Mouse (Mus musculus): ENCODE results near the gene Rab36. TPM values are rescaled to one million over a fixed set of nuclear protein-coding genes. Genes with fewer than 3 reads are reported as not detected.

The Rab36 gene
- polyA plus RNA-seq, 1 experiment, result 1.4 TPM

DNA sequence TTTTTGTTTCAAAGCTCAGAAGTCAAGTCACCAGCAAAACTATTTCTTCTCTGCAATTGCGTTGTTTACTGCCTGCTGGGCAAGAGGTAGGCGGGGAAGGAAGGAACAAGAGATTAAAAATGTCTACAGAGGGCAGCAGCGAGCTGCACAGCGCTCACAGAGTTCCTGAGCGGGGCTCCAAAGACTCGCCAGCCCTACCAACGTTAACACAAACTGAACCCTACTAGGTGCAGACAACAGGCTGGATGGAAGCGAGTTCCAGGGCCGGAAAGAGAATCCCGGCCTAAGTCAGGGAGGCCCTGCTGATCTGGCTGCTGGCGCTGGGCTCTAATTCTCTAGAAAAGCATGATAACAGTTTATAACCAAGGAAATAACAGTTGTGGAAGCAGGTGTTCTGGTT, 22.5 kb downstream of the Rab36 start:
- WGBS, result 3% methylated on average over 11 of the region's 11 CpGs
- Histone ChIP-seq H3K27ac (ENCODE audit: control insufficient read depth, insufficient read depth, low read length) (no peak overlapping the region), H3K27me3 (ENCODE audit: control insufficient read depth, insufficient read depth, low read length) (peaks cover 5% of the 10 kb centered on the region; the same call in 1 of the 2 replicates), H3K4me3 (ENCODE audit: control insufficient read depth, insufficient read depth, low read length) (no peak overlapping the region), H3K4me1 (replicated peaks; ENCODE audit: control insufficient read depth, insufficient read depth, low read length) (peaks cover 37% of the 10 kb centered on the region), H3K36me3 (ENCODE audit: control insufficient read depth, insufficient read depth, low read length) (no peaks in the 10 kb centered on the region)
- DNase-seq, result peak; percentile 75
- TF ChIP-seq POLR2A (IDR thresholded peaks at IDR 0.05; ENCODE audit: control insufficient read depth, extremely low read depth, insufficient read depth, low read length, poor library complexity) (no peak), CTCF (IDR thresholded peaks at IDR 0.05; ENCODE audit: borderline replicate concordance, control insufficient read depth, extremely low read depth, insufficient read depth, low read length, poor library complexity) (peak; percentile 67; the same call in 1 of the 2 replicates)

- DNase-seq, result peak; percentile 76
- Histone ChIP-seq H3K4me1 (replicated peaks; ENCODE audit: control insufficient read depth, insufficient read depth, low read length) (peaks cover 37% of the 10 kb centered on the region), H3K27ac (ENCODE audit: control insufficient read depth, insufficient read depth, low read length) (no peak within 1 kb of the TSS), H3K27me3 (ENCODE audit: control insufficient read depth, insufficient read depth, low read length) (peaks cover 5% of the 10 kb centered on the region; the same call in 1 of the 2 replicates), H3K36me3 (ENCODE audit: control insufficient read depth, insufficient read depth, low read length) (no peaks in the 10 kb centered on the region), H3K4me3 (ENCODE audit: control insufficient read depth, insufficient read depth, low read length) (peak within 1 kb of the TSS; percentile 81)
- TF ChIP-seq CTCF (IDR thresholded peaks at IDR 0.05; ENCODE audit: borderline replicate concordance, control insufficient read depth, extremely low read depth, insufficient read depth, low read length, poor library complexity) (peak; percentile 52; the same call in 1 of the 2 replicates), POLR2A (IDR thresholded peaks at IDR 0.05; ENCODE audit: control insufficient read depth, extremely low read depth, insufficient read depth, low read length, poor library complexity) (peak; percentile 67)
- 1% methylated on average over 69 of the region's 73 CpGs for WGBS
Observed at GRCm38 (mm10) chr10:75060217-75060842, 23.5 kb downstream of the Rab36 start, which contains the start of gene Bcr. TSS of gene Bcr (plus strand) at chr10:75060592.

GRCm38 (mm10) chr10:75060843-75061235, 24.0 kb downstream of the Rab36 start:
- Histone ChIP-seq H3K27ac (ENCODE audit: control insufficient read depth, insufficient read depth, low read length) (no peak overlapping the region), H3K36me3 (ENCODE audit: control insufficient read depth, insufficient read depth, low read length) (no peaks in the 10 kb centered on the region), H3K4me1 (replicated peaks; ENCODE audit: control insufficient read depth, insufficient read depth, low read length) (peaks cover 39% of the 10 kb centered on the region), H3K4me3 (ENCODE audit: control insufficient read depth, insufficient read depth, low read length) (peak overlapping the region; percentile 81), H3K27me3 (ENCODE audit: control insufficient read depth, insufficient read depth, low read length) (peaks cover 5% of the 10 kb centered on the region; the same call in 1 of the 2 replicates)
- DNase-seq, result peak; percentile 43
- under 1% methylated on average over 40 of the region's 48 CpGs for WGBS
- no peak for TF ChIP-seq POLR2A (IDR thresholded peaks at IDR 0.05; ENCODE audit: control insufficient read depth, extremely low read depth, insufficient read depth, low read length, poor library complexity)
- no peak for TF ChIP-seq CTCF (IDR thresholded peaks at IDR 0.05; ENCODE audit: borderline replicate concordance, control insufficient read depth, extremely low read depth, insufficient read depth, low read length, poor library complexity)

DNA sequence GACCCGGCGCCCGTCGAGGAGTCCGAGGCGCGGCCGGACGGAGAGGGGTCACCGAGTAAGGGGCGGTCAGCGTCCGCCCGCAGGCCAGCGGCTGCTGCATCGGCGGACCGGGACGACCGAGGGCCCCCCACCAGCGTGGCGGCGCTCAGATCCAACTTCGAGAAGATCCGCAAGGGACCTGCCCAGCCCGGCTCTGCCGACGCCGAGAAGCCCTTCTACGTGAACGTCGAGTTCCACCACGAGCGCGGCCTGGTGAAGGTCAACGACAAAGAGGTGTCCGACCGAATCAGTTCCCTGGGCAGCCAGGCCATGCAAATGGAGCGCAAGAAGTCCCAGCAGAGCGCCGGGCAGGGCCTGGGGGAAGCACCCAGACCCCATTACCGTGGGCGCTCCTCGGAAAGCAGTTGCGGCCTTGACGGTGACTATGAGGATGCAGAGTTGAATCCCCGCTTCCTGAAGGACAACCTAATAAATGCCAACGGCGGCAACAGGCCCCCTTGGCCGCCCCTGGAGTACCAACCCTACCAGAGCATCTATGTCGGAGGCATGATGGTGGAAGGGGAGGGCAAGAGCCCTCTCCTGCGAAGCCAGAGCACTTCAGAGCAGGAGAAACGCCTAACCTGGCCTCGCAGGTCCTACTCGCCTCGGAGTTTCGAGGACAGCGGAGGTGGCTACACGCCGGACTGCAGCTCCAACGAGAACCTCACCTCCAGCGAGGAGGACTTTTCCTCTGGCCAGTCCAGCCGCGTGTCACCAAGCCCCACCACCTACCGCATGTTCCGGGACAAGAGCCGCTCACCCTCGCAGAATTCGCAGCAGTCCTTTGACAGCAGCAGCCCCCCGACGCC, 24.7 kb downstream of the Rab36 start:
- Histone ChIP-seq H3K36me3 (ENCODE audit: control insufficient read depth, insufficient read depth, low read length) (no peaks in the 10 kb centered on the region), H3K27ac (ENCODE audit: control insufficient read depth, insufficient read depth, low read length) (no peak overlapping the region), H3K4me3 (ENCODE audit: control insufficient read depth, insufficient read depth, low read length) (peak overlapping the region; percentile 81), H3K4me1 (replicated peaks; ENCODE audit: control insufficient read depth, insufficient read depth, low read length) (peaks cover 40% of the 10 kb centered on the region), H3K27me3 (ENCODE audit: control insufficient read depth, insufficient read depth, low read length) (peaks cover 5% of the 10 kb centered on the region; the same call in 1 of the 2 replicates)
- 4% methylated on average over 71 of the region's 71 CpGs for WGBS
- no peak for TF ChIP-seq CTCF (IDR thresholded peaks at IDR 0.05; ENCODE audit: borderline replicate concordance, control insufficient read depth, extremely low read depth, insufficient read depth, low read length, poor library complexity)
- TF ChIP-seq POLR2A (IDR thresholded peaks at IDR 0.05; ENCODE audit: control insufficient read depth, extremely low read depth, insufficient read depth, low read length, poor library complexity), result peak; percentile 27; the same call in 1 of the 2 replicates
- peak; percentile 21 for DNase-seq

GRCm38 (mm10) chr10:75062189-75062561, 25.3 kb downstream of the Rab36 start:
- DNase-seq, result no peak
- no peak for TF ChIP-seq POLR2A (IDR thresholded peaks at IDR 0.05; ENCODE audit: control insufficient read depth, extremely low read depth, insufficient read depth, low read length, poor library complexity)
- no peak for TF ChIP-seq CTCF (IDR thresholded peaks at IDR 0.05; ENCODE audit: borderline replicate concordance, control insufficient read depth, extremely low read depth, insufficient read depth, low read length, poor library complexity)
- no peak overlapping the region for H3K27ac ChIP-seq (ENCODE audit: control insufficient read depth, insufficient read depth, low read length)

DNA sequence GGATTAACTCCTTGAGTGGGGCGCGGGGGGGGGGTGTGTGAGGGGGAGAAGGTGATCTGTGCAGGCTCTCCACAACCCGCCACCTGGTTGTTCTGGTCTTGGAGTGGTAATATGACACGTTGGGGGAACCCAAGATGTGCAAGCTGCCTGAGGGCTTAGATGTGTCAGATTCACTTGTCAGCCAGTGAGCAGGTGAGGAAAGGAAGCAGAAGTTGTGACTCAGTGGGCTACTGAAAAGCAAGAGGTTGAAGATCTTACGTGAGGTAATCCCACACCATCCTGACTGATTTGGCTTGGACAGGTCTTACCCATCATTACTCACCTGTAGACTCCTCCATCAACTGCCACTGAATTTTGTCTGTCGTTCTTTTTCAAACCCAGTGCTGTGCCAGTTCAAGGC, 25.8 kb downstream of the Rab36 start:
- H3K27ac ChIP-seq (ENCODE audit: control insufficient read depth, insufficient read depth, low read length), result no peak overlapping the region
- peaks cover 5% of the 10 kb centered on the region; the same call in 1 of the 2 replicates for H3K27me3 ChIP-seq (ENCODE audit: control insufficient read depth, insufficient read depth, low read length)
- peak overlapping the region; percentile 81; the same call in 1 of the 2 replicates for H3K4me3 ChIP-seq (ENCODE audit: control insufficient read depth, insufficient read depth, low read length)
- peaks cover 40% of the 10 kb centered on the region for H3K4me1 ChIP-seq (replicated peaks; ENCODE audit: control insufficient read depth, insufficient read depth, low read length)
- no peak for DNase-seq
- 20% methylated on average over 6 of the region's 6 CpGs for WGBS
- H3K36me3 ChIP-seq (ENCODE audit: control insufficient read depth, insufficient read depth, low read length), result no peaks in the 10 kb centered on the region
- TF ChIP-seq CTCF (IDR thresholded peaks at IDR 0.05; ENCODE audit: borderline replicate concordance, control insufficient read depth, extremely low read depth, insufficient read depth, low read length, poor library complexity) (no peak), POLR2A (IDR thresholded peaks at IDR 0.05; ENCODE audit: control insufficient read depth, extremely low read depth, insufficient read depth, low read length, poor library complexity) (no peak)

More at GRCm38 (mm10) chr10:75062189-75062561, 25.3 kb downstream of the Rab36 start:
- H3K36me3 ChIP-seq (ENCODE audit: control insufficient read depth, insufficient read depth, low read length), result no peaks in the 10 kb centered on the region
- H3K27me3 ChIP-seq (ENCODE audit: control insufficient read depth, insufficient read depth, low read length), result peaks cover 5% of the 10 kb centered on the region; the same call in 1 of the 2 replicates
- H3K4me1 ChIP-seq (replicated peaks; ENCODE audit: control insufficient read depth, insufficient read depth, low read length), result peaks cover 40% of the 10 kb centered on the region
- WGBS, result 8% methylated on average over 6 of the region's 6 CpGs
- H3K4me3 ChIP-seq (ENCODE audit: control insufficient read depth, insufficient read depth, low read length), result peak overlapping the region; percentile 81
